Mouse (Mus musculus): ENCODE results near the gene Gm14085.

DNA sequence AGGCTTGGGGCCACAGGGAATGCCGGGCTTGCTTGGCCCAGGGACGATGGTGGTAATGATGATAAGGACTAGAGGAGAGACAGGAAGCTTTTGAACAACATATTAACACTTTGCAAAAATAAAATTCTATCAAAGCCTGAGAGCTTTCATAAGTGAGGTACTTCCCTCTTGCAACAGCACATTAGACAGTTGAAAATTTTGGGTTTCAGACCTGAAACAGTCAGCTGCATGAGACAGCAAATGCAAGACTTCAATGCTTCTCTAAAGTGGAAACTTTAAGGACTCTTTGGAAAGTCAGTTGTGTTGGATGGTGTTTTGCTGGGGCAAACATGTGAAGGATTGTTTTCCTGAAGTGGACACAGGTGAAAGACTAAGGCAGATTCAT is 48.1 kb downstream of the Gm14085 start:
- TF ChIP-seq CTCF (conservative IDR thresholded peaks at IDR 0.05; ENCODE audit: low read length): no peak
- TF ChIP-seq POU5F1 (IDR thresholded peaks at IDR 0.05; ENCODE audit: borderline replicate concordance, low read length): no peak
